Mouse (Mus musculus): Measurements from ENCODE around the gene Lrp2bp.

Lrp2bp gene

DNA sequence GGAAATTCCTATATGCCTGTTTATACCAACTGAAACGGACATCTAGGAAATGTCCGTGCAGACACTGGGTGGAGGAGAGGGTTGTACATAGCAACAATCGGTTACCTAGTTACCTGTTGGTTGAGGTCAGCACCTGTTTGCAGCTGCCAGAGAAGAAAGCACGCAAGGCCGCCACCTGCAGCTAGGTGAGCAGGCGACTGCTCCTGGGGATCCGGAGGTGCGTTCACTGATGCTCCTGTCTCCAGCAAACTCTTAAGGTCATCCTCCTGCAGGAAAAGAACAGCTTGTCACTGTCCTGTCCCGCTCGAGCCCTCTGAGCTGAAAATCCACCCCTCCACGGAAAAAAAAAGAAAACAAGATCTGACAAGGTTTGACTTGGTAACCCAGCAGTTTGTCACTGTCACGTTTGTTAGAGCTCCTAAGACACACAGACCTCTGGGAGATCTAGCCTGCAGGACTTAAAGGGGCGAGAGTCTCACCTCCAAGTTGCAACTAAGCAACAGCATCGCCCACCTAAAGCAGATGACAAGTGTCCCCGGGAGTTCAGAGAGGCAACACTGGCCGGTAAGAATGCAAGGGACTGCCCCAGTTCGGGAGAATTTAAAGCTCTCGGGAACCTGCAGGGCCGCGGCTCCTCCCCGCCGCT is at the start of gene Lrp2bp:
Lrp2bp (plus strand) TSS at position 166 of the 646 bp plus-strand sequence.
- DNase-seq = peak; percentile 54 to 56

DNA sequence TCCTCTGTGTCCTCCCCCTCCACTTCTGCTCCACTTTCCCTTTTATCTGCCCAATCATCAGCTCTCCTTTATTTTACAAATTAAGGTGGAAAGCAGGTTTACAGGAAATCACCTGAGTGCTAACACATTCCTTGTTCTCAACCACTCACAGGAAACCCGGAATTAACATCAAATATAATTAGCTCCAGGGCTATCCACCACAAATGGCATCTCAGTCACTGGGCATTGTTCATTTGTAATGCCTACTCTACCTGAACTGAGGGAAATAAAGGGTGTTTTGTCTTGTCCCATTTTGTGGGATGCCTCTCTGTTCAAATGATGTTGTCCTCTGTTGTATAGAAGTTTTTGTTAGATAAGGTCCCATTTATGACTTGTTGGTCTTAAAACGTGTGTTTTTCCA is 48.5 kb upstream of the Lrp2bp start:
- no peak for DNase-seq

GRCm38 (mm10) chr8:45970894-45971293 is 28.2 kb upstream of the Lrp2bp start:
- DNase-seq = peak in 1 of 2 experiments; percentile 17

DNA sequence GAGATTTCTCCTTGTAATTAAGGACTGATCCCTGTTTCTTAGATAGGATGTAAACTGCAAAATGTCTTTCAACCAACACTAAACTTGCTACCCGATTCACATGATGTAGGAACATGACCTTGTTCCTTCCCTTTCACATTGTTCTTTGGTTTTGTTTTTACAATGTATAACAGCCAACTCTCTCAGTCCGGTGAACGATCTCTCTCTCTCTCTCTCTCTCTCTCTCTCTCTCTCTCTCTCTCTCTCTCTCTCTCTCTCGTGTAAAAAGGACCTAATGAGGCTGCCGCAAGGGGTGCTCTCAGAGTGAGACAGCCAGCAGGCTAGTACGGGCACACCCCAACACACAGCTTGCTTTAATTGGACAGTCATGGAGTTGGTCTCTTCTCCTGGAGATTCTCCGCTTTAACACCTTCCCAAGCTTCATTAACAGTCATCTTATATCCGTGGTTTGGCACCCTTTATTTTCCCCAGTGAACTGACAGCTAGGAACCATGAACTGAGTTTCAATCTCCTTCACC is 25.1 kb upstream of the Lrp2bp start:
- no peak for DNase-seq

- peak; percentile 99 to 100 for DNase-seq
Observed at GRCm38 (mm10) chr8:45975126-45975836, 23.8 kb upstream of the Lrp2bp start, which contains the start of the genes 1700029J07Rik and Ufsp2. TSS of gene 1700029J07Rik (minus strand) at chr8:45975252. TSS of gene Ufsp2 (plus strand) at chr8:45975528.

- no peak for DNase-seq
Observed at GRCm38 (mm10) chr8:45975837-45976468, 23.1 kb upstream of the Lrp2bp start.

GRCm38 (mm10) chr8:45986665-45987064 is 12.4 kb upstream of the Lrp2bp start:
- DNase-seq = peak in 1 of 2 experiments; percentile 12

GRCm38 (mm10) chr8:45988189-45988588 is 10.9 kb upstream of the Lrp2bp start:
- DNase-seq = no peak

DNA sequence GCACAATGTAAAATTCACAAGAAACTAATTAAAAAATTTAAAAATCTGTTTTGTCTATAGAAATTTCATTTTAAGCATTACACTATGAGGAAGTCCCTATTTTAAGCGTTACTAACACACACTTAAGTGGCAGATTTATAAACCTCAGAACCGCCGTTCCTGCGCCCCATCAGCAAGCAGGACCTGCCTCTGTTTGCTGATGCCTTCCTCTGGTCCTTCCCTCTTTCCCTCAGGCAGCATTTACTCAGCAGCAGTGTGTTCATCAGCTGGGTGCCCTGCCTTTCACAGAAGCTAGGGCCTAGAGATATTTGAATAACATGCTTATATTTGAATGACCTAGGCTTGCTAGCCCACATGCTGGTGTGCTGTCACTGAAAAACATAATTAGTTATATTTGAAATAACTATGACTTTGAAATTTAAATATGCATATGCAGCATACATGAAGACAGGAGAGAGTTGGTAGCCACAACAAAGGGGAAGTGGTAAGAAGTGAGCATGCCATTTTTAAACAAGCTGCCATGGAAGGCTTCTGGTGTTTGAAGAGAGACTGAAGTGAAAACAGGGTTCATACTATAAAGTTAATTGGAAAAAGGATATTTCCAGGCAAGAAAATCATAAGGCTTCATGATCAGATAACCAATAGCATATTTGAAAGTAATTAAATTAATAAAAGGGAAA is 8.3 kb upstream of the Lrp2bp start:
- DNase-seq = no peak

- peak in 1 of 2 experiments; percentile 33 for DNase-seq
Observed at GRCm38 (mm10) chr8:45994111-45994510, 5.0 kb upstream of the Lrp2bp start.

- DNase-seq = no peak
Observed at GRCm38 (mm10) chr8:45995576-45995975, 3.5 kb upstream of the Lrp2bp start.

- peak in 1 of 2 experiments; percentile 10 for DNase-seq
Observed at GRCm38 (mm10) chr8:45998228-45998627, 875 bp upstream of the Lrp2bp start.

DNA sequence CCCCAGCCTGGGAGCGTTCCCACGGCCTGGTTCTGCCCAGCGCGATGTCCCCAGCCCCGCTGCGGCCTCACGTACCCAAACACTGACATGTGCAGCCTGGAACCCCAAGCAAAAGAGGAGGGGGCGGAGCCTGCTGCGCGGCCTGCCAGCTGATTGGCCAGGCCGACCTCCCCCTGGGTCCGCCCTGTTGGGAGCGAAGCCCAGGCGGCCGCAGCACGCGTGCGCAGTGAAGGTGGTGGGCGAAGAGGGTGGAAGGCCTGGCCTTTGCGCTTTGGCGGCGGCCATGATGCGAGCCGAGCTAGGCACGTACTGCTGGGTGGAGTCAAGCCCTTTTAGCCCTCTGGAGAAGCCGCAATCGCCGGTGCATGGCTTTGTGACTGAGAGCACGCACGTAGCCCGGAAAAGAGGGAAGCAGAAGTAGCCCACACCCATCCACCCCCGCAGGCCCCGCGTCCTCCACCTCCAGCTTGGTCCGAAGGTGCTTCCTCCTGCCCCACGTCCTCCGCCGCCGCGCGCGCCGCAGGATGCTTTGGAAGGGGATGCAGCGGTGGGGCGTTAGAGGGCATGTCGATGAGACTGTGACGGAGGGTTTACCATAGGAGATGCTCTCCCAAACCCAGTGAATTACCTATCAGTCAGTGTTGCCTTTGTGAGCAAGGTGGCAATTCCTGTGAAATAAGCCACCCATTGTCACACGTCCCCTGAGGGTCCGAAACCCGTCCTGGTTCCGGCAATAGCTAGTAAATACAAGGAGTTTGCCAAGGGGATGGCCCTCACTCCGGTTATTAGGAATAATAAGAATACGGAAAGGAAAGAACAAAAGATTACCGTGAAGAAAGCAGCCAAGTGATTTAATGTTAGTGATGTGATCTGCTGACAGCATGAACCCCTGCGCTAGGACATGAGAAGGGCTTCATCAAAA is 942 bp downstream of the Lrp2bp start:
- DNase-seq = peak; percentile 99

DNA sequence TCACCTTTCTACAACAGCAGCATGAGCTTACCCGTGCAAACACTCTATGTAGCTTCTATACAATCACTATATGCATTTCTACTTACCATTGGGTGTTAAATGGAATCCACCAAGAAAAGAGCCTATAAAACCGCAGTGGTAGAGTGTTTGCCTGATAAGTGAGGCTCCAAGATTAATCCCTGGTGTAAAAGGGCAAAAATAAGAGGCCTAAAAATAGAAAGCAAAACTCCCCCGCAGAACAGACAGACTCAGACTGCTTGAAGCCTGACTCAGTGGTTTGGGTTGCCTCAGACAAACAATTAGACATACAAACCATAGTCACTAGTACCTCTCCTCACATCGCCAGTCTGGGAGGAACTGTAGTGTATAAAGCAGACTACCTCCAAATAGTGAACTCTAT is 6.5 kb downstream of the Lrp2bp start, which contains the start of gene Ankrd37:
Ankrd37 (minus strand) TSS at position 112 of the 400 bp plus-strand sequence.
- no peak for DNase-seq

- no peak for DNase-seq
Observed at GRCm38 (mm10) chr8:46007050-46007672, 8.1 kb downstream of the Lrp2bp start.

DNA sequence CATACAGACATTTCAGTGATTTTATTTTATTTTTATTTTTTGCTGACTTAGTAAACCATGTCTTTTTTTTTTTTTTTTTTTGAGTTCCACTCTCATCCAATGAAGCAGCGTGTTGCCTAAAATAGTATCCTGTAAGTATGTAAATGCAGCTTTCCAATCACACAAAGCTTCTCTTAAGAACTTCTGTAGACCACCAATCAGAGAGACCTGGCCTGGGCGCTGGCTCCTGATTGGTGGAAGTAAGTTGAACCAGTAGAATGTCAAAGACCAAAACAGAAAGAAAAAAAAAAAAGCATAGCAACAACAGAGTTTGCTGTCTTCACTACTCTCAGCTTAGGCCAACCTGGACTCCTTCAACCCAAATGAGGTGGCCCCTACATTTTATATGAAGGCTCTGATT is 11.2 kb downstream of the Lrp2bp start:
- peak; percentile 10 to 18 for DNase-seq

- peak; percentile 28 to 61 for DNase-seq
Observed at GRCm38 (mm10) chr8:46010746-46011680, 11.9 kb downstream of the Lrp2bp start.

DNA sequence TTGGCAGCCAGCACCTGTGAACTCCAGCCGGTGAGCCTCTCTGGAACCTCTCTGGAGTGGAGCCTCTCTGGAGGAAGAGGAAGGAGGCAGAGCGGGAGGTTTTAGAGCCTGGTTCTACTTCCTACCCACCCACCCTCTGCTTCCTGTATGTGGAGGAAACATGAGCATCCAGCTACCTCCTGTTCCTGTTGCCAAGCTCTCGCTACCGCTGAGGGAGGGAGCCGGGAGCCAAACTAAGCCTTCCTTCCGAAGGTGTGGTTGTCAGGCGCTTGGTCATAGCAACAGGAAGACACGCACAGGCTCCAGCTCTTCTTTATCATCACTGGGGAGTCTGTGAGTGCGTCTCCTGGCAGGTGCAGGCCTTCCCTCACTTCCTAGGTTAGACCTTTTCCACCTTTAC is 23.1 kb downstream of the Lrp2bp start:
- DNase-seq = peak in 1 of 2 experiments; percentile 12

DNA sequence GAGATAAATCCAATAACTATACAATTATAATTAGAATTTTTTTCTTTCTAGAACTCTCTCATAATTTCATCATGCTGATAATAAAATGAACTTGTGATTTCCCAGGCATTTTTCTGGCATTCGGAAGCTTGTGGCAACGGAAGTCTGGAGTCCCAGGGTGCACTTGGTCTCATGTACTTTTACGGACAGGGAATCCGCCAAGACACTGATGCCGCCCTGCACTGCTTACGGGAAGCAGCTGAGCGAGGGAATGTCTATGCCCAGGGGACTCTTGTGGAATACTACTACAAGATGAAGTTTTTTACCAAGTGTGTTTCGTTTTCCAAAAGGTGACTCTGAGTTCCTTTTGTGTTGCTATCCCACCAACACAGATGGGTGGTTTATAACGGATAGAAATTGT is 23.7 kb downstream of the Lrp2bp start:
- no peak for DNase-seq

DNA sequence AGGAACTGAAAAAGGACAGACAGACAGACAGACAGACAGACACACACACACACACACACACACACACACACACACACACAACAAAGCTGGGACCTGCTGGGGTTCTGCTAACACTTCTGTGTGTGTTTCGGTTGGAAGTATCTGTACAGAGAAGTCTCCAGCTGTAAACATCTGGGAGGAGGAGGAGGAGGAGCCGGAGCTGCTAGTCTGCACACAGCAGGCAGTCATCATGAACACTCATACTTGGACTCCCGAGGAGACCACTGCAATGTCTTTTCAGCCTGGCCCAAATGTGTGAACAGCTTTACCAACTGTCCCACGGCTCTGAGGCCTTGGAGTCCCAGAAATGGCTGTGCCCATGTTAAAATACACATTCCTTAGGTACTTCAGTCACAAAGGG is 25.3 kb downstream of the Lrp2bp start:
- DNase-seq = no peak

Measured in kidney, postnatal 36 days (tissue).